Mouse (Mus musculus): ENCODE data around the gene Glipr2. TPM values are rescaled to one million over a fixed set of nuclear protein-coding genes. Genes with fewer than 3 reads are reported as not detected.

Gene Glipr2
- polyA plus RNA-seq, 1 experiment: 156 TPM

GRCm38 (mm10) chr4:43965856-43966535 lies 8.8 kb downstream of the Glipr2 start:
- Histone ChIP-seq H3K4me1 (ENCODE audit: control insufficient read depth, insufficient read depth, low read length) (peaks cover 47% of the 10 kb centered on the region), H3K36me3 (ENCODE audit: control insufficient read depth, insufficient read depth, low read length, poor library complexity, severe bottlenecking) (no peaks in the 10 kb centered on the region), H3K4me3 (ENCODE audit: low read depth, low read length) (no peak overlapping the region), H3K9me3 (replicated peaks; ENCODE audit: control insufficient read depth, insufficient read depth, low read length, poor library complexity, severe bottlenecking) (no peaks in the 10 kb centered on the region), H3K9ac (ENCODE audit: low read depth, poor library complexity, severe bottlenecking) (peak overlapping the region; percentile 13; the same call in 1 of the 2 replicates), H3K27ac (ENCODE audit: insufficient read depth, low read length) (peak overlapping the region; percentile 92), H3K27me3 (ENCODE audit: control insufficient read depth, insufficient read depth, low read length, poor library complexity, severe bottlenecking) (no peaks in the 10 kb centered on the region)
- TF ChIP-seq EP300 (IDR thresholded peaks at IDR 0.05; ENCODE audit: insufficient read depth, low read depth, low read length) (peak; percentile 82), POLR2A (IDR thresholded peaks at IDR 0.05; ENCODE audit: insufficient read depth, low read length) (no peak)

- Histone ChIP-seq H3K36me3 (ENCODE audit: control insufficient read depth, insufficient read depth, low read length, poor library complexity, severe bottlenecking) (no peaks in the 10 kb centered on the region), H3K9me3 (replicated peaks; ENCODE audit: control insufficient read depth, insufficient read depth, low read length, poor library complexity, severe bottlenecking) (no peaks in the 10 kb centered on the region), H3K4me1 (ENCODE audit: control insufficient read depth, insufficient read depth, low read length) (peaks cover 50% of the 10 kb centered on the region), H3K9ac (ENCODE audit: low read depth, poor library complexity, severe bottlenecking) (no peak overlapping the region; the same call in 1 of the 2 replicates), H3K4me3 (ENCODE audit: low read depth, low read length) (peak overlapping the region; percentile 1; the same call in 1 of the 2 replicates), H3K27me3 (ENCODE audit: control insufficient read depth, insufficient read depth, low read length, poor library complexity, severe bottlenecking) (no peaks in the 10 kb centered on the region), H3K27ac (ENCODE audit: insufficient read depth, low read length) (no peak overlapping the region)
- TF ChIP-seq CTCF (IDR thresholded peaks at IDR 0.05; ENCODE audit: low read depth, low read length): no peak
- no peak for TF ChIP-seq POLR2A (IDR thresholded peaks at IDR 0.05; ENCODE audit: insufficient read depth, low read length)
- no peak for TF ChIP-seq EP300 (IDR thresholded peaks at IDR 0.05; ENCODE audit: insufficient read depth, low read depth, low read length)
Measured at GRCm38 (mm10) chr4:43968650-43969049, 11.4 kb downstream of the Glipr2 start.

GRCm38 (mm10) chr4:43969373-43969772 lies 12.2 kb downstream of the Glipr2 start:
- no peak overlapping the region for H3K4me3 ChIP-seq (ENCODE audit: low read depth, low read length)
- no peaks in the 10 kb centered on the region for H3K27me3 ChIP-seq (ENCODE audit: control insufficient read depth, insufficient read depth, low read length, poor library complexity, severe bottlenecking)
- peak; percentile 89 for TF ChIP-seq EP300 (IDR thresholded peaks at IDR 0.05; ENCODE audit: insufficient read depth, low read depth, low read length)
- no peak for TF ChIP-seq CTCF (IDR thresholded peaks at IDR 0.05; ENCODE audit: low read depth, low read length)
- TF ChIP-seq POLR2A (IDR thresholded peaks at IDR 0.05; ENCODE audit: insufficient read depth, low read length): no peak
- H3K4me1 ChIP-seq (ENCODE audit: control insufficient read depth, insufficient read depth, low read length): peaks cover 43% of the 10 kb centered on the region
- no peak overlapping the region for H3K27ac ChIP-seq (ENCODE audit: insufficient read depth, low read length)
- no peaks in the 10 kb centered on the region for H3K9me3 ChIP-seq (replicated peaks; ENCODE audit: control insufficient read depth, insufficient read depth, low read length, poor library complexity, severe bottlenecking)
- no peak overlapping the region for H3K9ac ChIP-seq (ENCODE audit: low read depth, poor library complexity, severe bottlenecking)
- no peaks in the 10 kb centered on the region for H3K36me3 ChIP-seq (ENCODE audit: control insufficient read depth, insufficient read depth, low read length, poor library complexity, severe bottlenecking)

GRCm38 (mm10) chr4:43970393-43971330 lies 13.5 kb downstream of the Glipr2 start:
- Histone ChIP-seq H3K9me3 (replicated peaks; ENCODE audit: control insufficient read depth, insufficient read depth, low read length, poor library complexity, severe bottlenecking) (no peaks in the 10 kb centered on the region), H3K36me3 (ENCODE audit: control insufficient read depth, insufficient read depth, low read length, poor library complexity, severe bottlenecking) (no peaks in the 10 kb centered on the region), H3K4me3 (ENCODE audit: low read depth, low read length) (peak overlapping the region; percentile 0; the same call in 1 of the 2 replicates), H3K9ac (ENCODE audit: low read depth, poor library complexity, severe bottlenecking) (no peak overlapping the region), H3K27me3 (ENCODE audit: control insufficient read depth, insufficient read depth, low read length, poor library complexity, severe bottlenecking) (no peaks in the 10 kb centered on the region), H3K27ac (ENCODE audit: insufficient read depth, low read length) (no peak overlapping the region), H3K4me1 (ENCODE audit: control insufficient read depth, insufficient read depth, low read length) (peaks cover 36% of the 10 kb centered on the region)
- TF ChIP-seq POLR2A (IDR thresholded peaks at IDR 0.05; ENCODE audit: insufficient read depth, low read length) (no peak), EP300 (IDR thresholded peaks at IDR 0.05; ENCODE audit: insufficient read depth, low read depth, low read length) (no peak)

GRCm38 (mm10) chr4:43971541-43972136 lies 14.4 kb downstream of the Glipr2 start:
- Histone ChIP-seq H3K4me3 (ENCODE audit: low read depth, low read length) (peak overlapping the region; percentile 68), H3K27me3 (ENCODE audit: control insufficient read depth, insufficient read depth, low read length, poor library complexity, severe bottlenecking) (no peaks in the 10 kb centered on the region), H3K4me1 (ENCODE audit: control insufficient read depth, insufficient read depth, low read length) (peaks cover 29% of the 10 kb centered on the region), H3K27ac (ENCODE audit: insufficient read depth, low read length) (peak overlapping the region; percentile 84), H3K9ac (ENCODE audit: low read depth, poor library complexity, severe bottlenecking) (peak overlapping the region; percentile 44), H3K36me3 (ENCODE audit: control insufficient read depth, insufficient read depth, low read length, poor library complexity, severe bottlenecking) (no peaks in the 10 kb centered on the region), H3K9me3 (replicated peaks; ENCODE audit: control insufficient read depth, insufficient read depth, low read length, poor library complexity, severe bottlenecking) (no peaks in the 10 kb centered on the region)
- TF ChIP-seq EP300 (IDR thresholded peaks at IDR 0.05; ENCODE audit: insufficient read depth, low read depth, low read length): no peak
- no peak for TF ChIP-seq POLR2A (IDR thresholded peaks at IDR 0.05; ENCODE audit: insufficient read depth, low read length)
- no peak for TF ChIP-seq CTCF (IDR thresholded peaks at IDR 0.05; ENCODE audit: low read depth, low read length)
